Mouse (Mus musculus) gastrocnemius, postnatal 25 days (tissue): ENCODE data around the gene Ogdh. TPM values are rescaled to one million over a fixed set of nuclear protein-coding genes. Genes with fewer than 3 reads are reported as not detected.

Source experiments
- microRNA-seq, 2 experiments: library from miRNA; unstranded; fragments of <30 nt; microRNA quantifications; one replicate each; pipeline ENCODE4 v1.2.0; 2021; ENCODE audit warnings: borderline replicate concordance in 2 of 2
- total RNA-seq, 2 experiments: library from RNA; stranded (reverse); gene quantifications; 1 replicate in 1 of 2; 2 replicates in 1 of 2; pipeline ENCODE4 v1.2.3; 2021

Gene Ogdh
- total RNA-seq, 2 experiments from 2014 or later = 664 to 688 TPM

Small RNAs within 50 kb of the gene (microRNA-seq; reads per million reads assigned to microRNA genes)
- 0 reads per million in 2 experiments for gene Mir7651

Other genes with a start within 250 kb of the Ogdh start
- gene Camk2b, start 225.3 kb upstream of the Ogdh start, total RNA-seq = 100 to 1,000 TPM; 115 to 121 TPM
- under 1 TPM; 0.16 to 0.23 TPM for gene A730071L15Rik, start 91.6 kb upstream of the Ogdh start, total RNA-seq
- gene Nudcd3, start 91.2 kb upstream of the Ogdh start, total RNA-seq = 10 to 100 TPM; 57.6 to 60.3 TPM
- gene Npc1l1, start 61.5 kb upstream of the Ogdh start, total RNA-seq = under 1 TPM; 0.19 to 0.33 TPM
- 10 to 100 TPM; 27.1 to 35.2 TPM for gene Ddx56, start 23.9 kb upstream of the Ogdh start, total RNA-seq
- 10 to 100 TPM; 54.1 to 57.4 TPM for gene Tmed4, start 16.8 kb upstream of the Ogdh start, total RNA-seq
- gene Zmiz2, start 97.4 kb downstream of the Ogdh start, total RNA-seq = 10 to 100 TPM; 37.4 to 43.0 TPM
- gene Ppia, start 123.8 kb downstream of the Ogdh start, total RNA-seq = 100 to 1,000 TPM; 197 to 277 TPM
- gene H2afv, start 152.8 kb downstream of the Ogdh start, total RNA-seq = 10 to 100 TPM; 44.6 TPM
- 10 to 100 TPM; 21.8 to 21.9 TPM for gene Purb, start 184.3 kb downstream of the Ogdh start, total RNA-seq
- gene Myo1g, start 229.3 kb downstream of the Ogdh start, total RNA-seq = 1 to 10 TPM in 1 of 2 experiments, under 1 TPM in 1; 0.56 to 1.0 TPM